Mouse (Mus musculus): ENCODE data around the gene Fnbp1l. TPM values are rescaled to one million over a fixed set of nuclear protein-coding genes. Genes with fewer than 3 reads are reported as not detected.

Gene Fnbp1l
- polyA plus RNA-seq, 1 experiment from 2014 or later = 37.3 TPM

GRCm38 (mm10) chr3:122510240-122510750, 109.2 kb downstream of the Fnbp1l start:
- H3K4me2 ChIP-seq (replicated peaks) = no peak overlapping the region
- peaks cover 5% of the 10 kb centered on the region; the same call in 1 of the 2 replicates for H3K36me3 ChIP-seq
- ATAC-seq (ENCODE audit: insufficient number of reproducible peaks, low FRiP score, low TSS enrichment, low read depth) = no peak
- H3K9ac ChIP-seq = no peak overlapping the region
- H3K27ac ChIP-seq (replicated peaks) = no peak overlapping the region
- WGBS = 78% methylated on average over 14 of the region's 14 CpGs
- no peak overlapping the region for H3K4me3 ChIP-seq (replicated peaks)
- H3K4me1 ChIP-seq = peaks cover 26% of the 10 kb centered on the region
- no peaks in the 10 kb centered on the region for H3K27me3 ChIP-seq
- no peaks in the 10 kb centered on the region for H3K9me3 ChIP-seq (replicated peaks)

- peaks cover 5% of the 10 kb centered on the region; the same call in 1 of the 2 replicates for H3K36me3 ChIP-seq
- no peak overlapping the region for H3K4me3 ChIP-seq (replicated peaks)
- 50% methylated on average over 11 of the region's 11 CpGs for WGBS
- peak overlapping the region; percentile 44 for H3K27ac ChIP-seq (replicated peaks)
- no peaks in the 10 kb centered on the region for H3K9me3 ChIP-seq (replicated peaks)
- H3K4me1 ChIP-seq = peaks cover 24% of the 10 kb centered on the region
- no peaks in the 10 kb centered on the region for H3K27me3 ChIP-seq
- no peak overlapping the region for H3K4me2 ChIP-seq (replicated peaks)
- ATAC-seq (ENCODE audit: insufficient number of reproducible peaks, low FRiP score, low TSS enrichment, low read depth) = no peak
- H3K9ac ChIP-seq = no peak overlapping the region
These were observed 109.8 kb downstream of the Fnbp1l start for GRCm38 (mm10) chr3:122509534-122510239.

- no peak overlapping the region for H3K9ac ChIP-seq
- H3K27ac ChIP-seq (replicated peaks) = peak overlapping the region; percentile 44; the same call in 1 of the 2 replicates
- no peak overlapping the region for H3K4me2 ChIP-seq (replicated peaks)
- WGBS = 33% methylated on average over 5 of the region's 5 CpGs
- H3K4me3 ChIP-seq (replicated peaks) = no peak overlapping the region
- ATAC-seq (ENCODE audit: insufficient number of reproducible peaks, low FRiP score, low TSS enrichment, low read depth) = 0 out of 2 replicates have a peak, but pooled peaks have one; percentile 35
- no peaks in the 10 kb centered on the region for H3K27me3 ChIP-seq
- H3K4me1 ChIP-seq = peaks cover 28% of the 10 kb centered on the region
- H3K9me3 ChIP-seq (replicated peaks) = no peaks in the 10 kb centered on the region
- H3K36me3 ChIP-seq = peaks cover 5% of the 10 kb centered on the region; the same call in 1 of the 2 replicates
These were observed 110.4 kb downstream of the Fnbp1l start for GRCm38 (mm10) chr3:122509084-122509483.

GRCm38 (mm10) chr3:122507826-122508225, 111.7 kb downstream of the Fnbp1l start:
- WGBS = 95% methylated on average over 14 of the region's 14 CpGs
- ATAC-seq (ENCODE audit: insufficient number of reproducible peaks, low FRiP score, low TSS enrichment, low read depth) = no peak
- no peak overlapping the region for H3K4me2 ChIP-seq (replicated peaks)
- no peaks in the 10 kb centered on the region for H3K9me3 ChIP-seq (replicated peaks)
- no peaks in the 10 kb centered on the region for H3K27me3 ChIP-seq
- H3K4me1 ChIP-seq = peaks cover 28% of the 10 kb centered on the region
- H3K4me3 ChIP-seq (replicated peaks) = no peak overlapping the region
- H3K27ac ChIP-seq (replicated peaks) = no peak overlapping the region
- H3K36me3 ChIP-seq = peaks cover 2% of the 10 kb centered on the region; the same call in 1 of the 2 replicates
- H3K9ac ChIP-seq = no peak overlapping the region

GRCm38 (mm10) chr3:122506343-122506916, 113.1 kb downstream of the Fnbp1l start:
- Histone ChIP-seq H3K4me1 (peaks cover 28% of the 10 kb centered on the region), H3K4me3 (replicated peaks) (no peak overlapping the region), H3K27me3 (no peaks in the 10 kb centered on the region), H3K27ac (replicated peaks) (no peak overlapping the region), H3K4me2 (replicated peaks) (no peak overlapping the region), H3K9ac (no peak overlapping the region), H3K9me3 (replicated peaks) (no peaks in the 10 kb centered on the region), H3K36me3 (no peaks in the 10 kb centered on the region)
- 49% methylated on average over 10 of the region's 10 CpGs for WGBS
- ATAC-seq (ENCODE audit: insufficient number of reproducible peaks, low FRiP score, low TSS enrichment, low read depth) = no peak

GRCm38 (mm10) chr3:122500929-122501328, 118.6 kb downstream of the Fnbp1l start:
- H3K27ac ChIP-seq (replicated peaks) = no peak overlapping the region
- ATAC-seq (ENCODE audit: insufficient number of reproducible peaks, low FRiP score, low TSS enrichment, low read depth) = no peak
- H3K27me3 ChIP-seq = no peaks in the 10 kb centered on the region
- peaks cover 31% of the 10 kb centered on the region for H3K4me1 ChIP-seq
- H3K36me3 ChIP-seq = no peaks in the 10 kb centered on the region
- no peak overlapping the region for H3K9ac ChIP-seq
- 81% methylated on average over 9 of the region's 9 CpGs for WGBS
- H3K4me2 ChIP-seq (replicated peaks) = no peak overlapping the region
- no peak overlapping the region for H3K4me3 ChIP-seq (replicated peaks)
- no peaks in the 10 kb centered on the region for H3K9me3 ChIP-seq (replicated peaks)

GRCm38 (mm10) chr3:122499647-122500046, 119.9 kb downstream of the Fnbp1l start:
- WGBS = 34% methylated on average over 6 of the region's 6 CpGs
- Histone ChIP-seq H3K9ac (no peak overlapping the region), H3K27me3 (no peaks in the 10 kb centered on the region), H3K4me3 (replicated peaks) (no peak overlapping the region), H3K4me1 (peaks cover 32% of the 10 kb centered on the region), H3K36me3 (no peaks in the 10 kb centered on the region), H3K4me2 (replicated peaks) (no peak overlapping the region), H3K9me3 (replicated peaks) (no peaks in the 10 kb centered on the region), H3K27ac (replicated peaks) (0 out of 2 replicates have a peak overlapping the region, but pooled peaks have one; percentile 3)
- ATAC-seq (ENCODE audit: insufficient number of reproducible peaks, low FRiP score, low TSS enrichment, low read depth) = 0 out of 2 replicates have a peak, but pooled peaks have one; percentile 16

GRCm38 (mm10) chr3:122498528-122498927, 121.0 kb downstream of the Fnbp1l start:
- no peaks in the 10 kb centered on the region for H3K9me3 ChIP-seq (replicated peaks)
- no peaks in the 10 kb centered on the region for H3K27me3 ChIP-seq
- 68% methylated on average over 7 of the region's 7 CpGs for WGBS
- peaks cover 29% of the 10 kb centered on the region for H3K4me1 ChIP-seq
- H3K4me3 ChIP-seq (replicated peaks) = no peak overlapping the region
- no peak overlapping the region for H3K9ac ChIP-seq
- no peaks in the 10 kb centered on the region for H3K36me3 ChIP-seq
- H3K27ac ChIP-seq (replicated peaks) = no peak overlapping the region
- H3K4me2 ChIP-seq (replicated peaks) = no peak overlapping the region
- ATAC-seq (ENCODE audit: insufficient number of reproducible peaks, low FRiP score, low TSS enrichment, low read depth) = no peak

GRCm38 (mm10) chr3:122497871-122498270, 121.6 kb downstream of the Fnbp1l start:
- Histone ChIP-seq H3K36me3 (no peaks in the 10 kb centered on the region), H3K4me2 (replicated peaks) (no peak overlapping the region), H3K27me3 (no peaks in the 10 kb centered on the region), H3K9me3 (replicated peaks) (no peaks in the 10 kb centered on the region), H3K4me1 (peaks cover 29% of the 10 kb centered on the region), H3K4me3 (replicated peaks) (no peak overlapping the region), H3K9ac (no peak overlapping the region), H3K27ac (replicated peaks) (no peak overlapping the region)
- 79% methylated on average over 6 of the region's 6 CpGs for WGBS
- no peak for ATAC-seq (ENCODE audit: insufficient number of reproducible peaks, low FRiP score, low TSS enrichment, low read depth)

GRCm38 (mm10) chr3:122494764-122495163, 124.8 kb downstream of the Fnbp1l start:
- no peak for ATAC-seq (ENCODE audit: insufficient number of reproducible peaks, low FRiP score, low TSS enrichment, low read depth)
- no peak overlapping the region for H3K9ac ChIP-seq
- H3K27me3 ChIP-seq = no peaks in the 10 kb centered on the region
- H3K36me3 ChIP-seq = no peaks in the 10 kb centered on the region
- H3K9me3 ChIP-seq (replicated peaks) = no peaks in the 10 kb centered on the region
- peaks cover 28% of the 10 kb centered on the region for H3K4me1 ChIP-seq
- H3K27ac ChIP-seq (replicated peaks) = no peak overlapping the region
- H3K4me2 ChIP-seq (replicated peaks) = no peak overlapping the region
- H3K4me3 ChIP-seq (replicated peaks) = no peak overlapping the region
- 78% methylated on average over 6 of the region's 6 CpGs for WGBS

GRCm38 (mm10) chr3:122492872-122493615, 126.5 kb downstream of the Fnbp1l start:
- H3K36me3 ChIP-seq = no peaks in the 10 kb centered on the region
- 45% methylated on average over 21 of the region's 21 CpGs for WGBS
- H3K4me3 ChIP-seq (replicated peaks) = 0 out of 2 replicates have a peak overlapping the region, but pooled peaks have one; percentile 6
- H3K27me3 ChIP-seq = no peaks in the 10 kb centered on the region
- no peak overlapping the region for H3K9ac ChIP-seq
- H3K4me2 ChIP-seq (replicated peaks) = peak overlapping the region; percentile 34
- H3K9me3 ChIP-seq (replicated peaks) = no peaks in the 10 kb centered on the region
- H3K27ac ChIP-seq (replicated peaks) = no peak overlapping the region
- no peak for ATAC-seq (ENCODE audit: insufficient number of reproducible peaks, low FRiP score, low TSS enrichment, low read depth)
- H3K4me1 ChIP-seq = peaks cover 15% of the 10 kb centered on the region; the same call in 1 of the 2 replicates

Data from embryonic facial prominence, embryonic 15.5 days (tissue).